Mouse (Mus musculus): ENCODE results near the gene Gm1043. TPM values are rescaled to one million over a fixed set of nuclear protein-coding genes. Genes with fewer than 3 reads are reported as not detected.
A peak's percentile ranks its signal among the peaks of the same experiment; 100 is the strongest.

Gene Gm1043
- polyA plus RNA-seq, 1 experiment from 2014 or later: 0.33 TPM

DNA sequence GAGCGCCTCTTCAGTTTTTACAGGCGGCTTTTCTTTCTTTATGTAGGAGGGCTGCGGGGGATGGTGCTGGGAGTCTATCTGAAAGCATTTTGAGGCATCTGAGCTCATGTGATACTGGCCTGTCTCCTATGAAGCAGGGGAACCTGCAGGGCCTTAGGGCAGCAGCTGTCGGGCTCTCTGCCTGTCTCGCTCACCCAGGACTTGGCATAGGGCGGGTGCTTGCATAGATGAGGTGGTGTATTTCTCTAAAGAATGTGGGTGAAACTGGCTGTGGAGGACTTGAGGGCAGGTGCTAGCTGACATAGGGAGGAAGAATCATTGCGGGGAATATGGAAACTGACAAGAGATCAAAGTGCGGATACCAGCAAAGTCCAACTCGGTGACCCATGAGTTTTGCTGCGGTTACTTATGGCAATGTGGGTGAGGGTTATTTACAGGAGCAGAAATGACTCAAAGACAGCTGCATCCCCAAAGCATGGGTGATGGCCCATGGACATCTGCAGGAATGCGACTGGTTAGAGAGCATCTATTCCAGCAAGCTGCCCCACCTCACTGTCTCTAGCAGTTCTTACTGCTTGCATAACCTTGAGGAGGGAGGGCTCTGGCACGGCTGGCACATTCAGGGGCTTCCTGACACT, 8.4 kb upstream of the Gm1043 start:
- 55% methylated on average over 12 of the region's 12 CpGs for WGBS
- Histone ChIP-seq H3K4me1 (peaks cover 8% of the 10 kb centered on the region), H3K27me3 (peaks cover 14% of the 10 kb centered on the region; the same call in 1 of the 2 replicates), H3K4me3 (no peak overlapping the region), H3K9ac (replicated peaks) (no peak overlapping the region), H3K9me3 (no peaks in the 10 kb centered on the region), H3K36me3 (no peaks in the 10 kb centered on the region), H3K4me2 (replicated peaks) (no peak overlapping the region), H3K27ac (replicated peaks) (no peak overlapping the region)
- no peak for ATAC-seq (ENCODE audit: low FRiP score, low read depth)

DNA sequence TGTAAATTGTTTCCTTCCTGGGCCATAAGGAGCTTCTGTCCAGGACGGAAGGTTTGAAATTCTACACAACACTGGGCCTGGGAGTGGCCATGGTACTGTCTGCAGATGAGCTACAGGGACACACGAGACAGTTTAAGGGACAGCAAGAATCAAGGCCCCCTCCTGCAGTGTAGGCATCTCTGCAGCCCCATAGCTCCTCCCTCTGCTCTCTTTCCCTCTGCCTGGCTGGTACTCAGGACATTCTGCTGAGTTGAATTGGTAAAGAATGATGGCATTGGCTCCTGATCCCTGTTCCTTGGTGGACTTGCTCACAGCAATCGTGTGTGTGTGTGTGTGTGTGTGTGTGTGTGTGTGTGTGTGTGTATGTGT, 7.9 kb upstream of the Gm1043 start:
- 53% methylated on average over 3 of the region's 3 CpGs for WGBS
- peaks cover 14% of the 10 kb centered on the region; the same call in 1 of the 2 replicates for H3K27me3 ChIP-seq
- ATAC-seq (ENCODE audit: low FRiP score, low read depth): no peak

DNA sequence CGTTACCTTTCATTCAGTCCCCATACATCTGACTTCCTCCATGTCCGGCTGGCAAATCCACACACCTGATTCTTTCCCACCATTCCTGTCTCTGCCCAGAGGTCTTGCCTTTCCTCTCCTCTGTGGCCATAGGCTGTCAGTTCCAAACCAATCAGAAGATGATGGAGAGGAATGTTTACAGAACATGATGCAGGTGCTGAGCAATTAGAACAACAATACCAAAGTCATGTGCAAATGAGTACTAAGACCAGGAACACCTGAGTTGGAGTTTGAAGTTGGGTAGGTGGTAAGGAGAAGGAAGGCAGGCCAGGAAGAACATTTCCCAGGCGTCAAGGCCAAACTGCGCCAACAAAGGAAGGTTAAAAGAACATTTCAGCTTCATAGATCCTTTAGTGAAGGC, 5.7 kb upstream of the Gm1043 start:
- Histone ChIP-seq H3K9ac (replicated peaks) (no peak overlapping the region), H3K27me3 (peaks cover 14% of the 10 kb centered on the region; the same call in 1 of the 2 replicates), H3K27ac (replicated peaks) (no peak overlapping the region), H3K4me3 (no peak overlapping the region), H3K9me3 (no peaks in the 10 kb centered on the region), H3K4me2 (replicated peaks) (no peak overlapping the region), H3K4me1 (peaks cover 24% of the 10 kb centered on the region), H3K36me3 (no peaks in the 10 kb centered on the region)
- ATAC-seq (ENCODE audit: low FRiP score, low read depth): no peak
- 93% methylated on average over 4 of the region's 4 CpGs for WGBS

More for the DNA sequence above, 7.9 kb upstream of the Gm1043 start:
- Histone ChIP-seq H3K9ac (replicated peaks) (no peak overlapping the region), H3K4me2 (replicated peaks) (no peak overlapping the region), H3K27ac (replicated peaks) (no peak overlapping the region), H3K9me3 (no peaks in the 10 kb centered on the region), H3K4me1 (peaks cover 13% of the 10 kb centered on the region), H3K4me3 (no peak overlapping the region), H3K36me3 (no peaks in the 10 kb centered on the region)

DNA sequence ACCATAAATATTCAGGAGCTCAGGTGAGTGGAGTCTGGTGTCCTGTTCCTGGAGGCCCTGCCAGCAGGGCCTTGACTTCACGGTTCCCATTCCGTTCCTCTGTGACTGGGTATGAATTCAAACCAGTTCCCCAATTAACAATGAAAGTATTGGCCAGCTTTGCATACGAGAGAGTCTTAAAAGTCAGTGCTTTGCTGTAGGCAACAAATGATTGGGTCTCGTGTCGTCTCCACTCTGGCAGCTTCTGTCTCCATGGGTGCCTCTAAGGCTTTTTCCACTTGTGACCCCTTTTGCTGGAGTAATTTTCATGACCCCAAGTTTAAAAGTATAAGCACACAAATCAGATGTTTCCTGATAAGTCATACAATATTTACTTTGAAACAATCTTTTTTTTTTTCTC, 4.6 kb upstream of the Gm1043 start:
- peaks cover 24% of the 10 kb centered on the region for H3K4me1 ChIP-seq
- no peak for ATAC-seq (ENCODE audit: low FRiP score, low read depth)
- H3K36me3 ChIP-seq: no peaks in the 10 kb centered on the region
- no peak overlapping the region for H3K27ac ChIP-seq (replicated peaks)
- H3K9me3 ChIP-seq: no peaks in the 10 kb centered on the region
- no peak overlapping the region for H3K4me3 ChIP-seq
- peaks cover 14% of the 10 kb centered on the region; the same call in 1 of the 2 replicates for H3K27me3 ChIP-seq
- H3K4me2 ChIP-seq (replicated peaks): no peak overlapping the region
- 71% methylated on average over 5 of the region's 5 CpGs for WGBS
- H3K9ac ChIP-seq (replicated peaks): no peak overlapping the region

GRCm38 (mm10) chr5:37082420-37082819, 2.8 kb upstream of the Gm1043 start:
- Histone ChIP-seq H3K27me3 (0 out of 2 replicates have a peak, but pooled peaks cover under 1% of the 10 kb centered on the region), H3K36me3 (no peaks in the 10 kb centered on the region), H3K4me2 (replicated peaks) (no peak overlapping the region), H3K27ac (replicated peaks) (no peak overlapping the region), H3K4me1 (peaks cover 17% of the 10 kb centered on the region), H3K9ac (replicated peaks) (no peak overlapping the region), H3K9me3 (no peaks in the 10 kb centered on the region), H3K4me3 (no peak overlapping the region)
- WGBS: 19% methylated on average over 3 of the region's 3 CpGs
- no peak for ATAC-seq (ENCODE audit: low FRiP score, low read depth)

GRCm38 (mm10) chr5:37083209-37083770, 1.9 kb upstream of the Gm1043 start:
- H3K36me3 ChIP-seq: no peaks in the 10 kb centered on the region
- 71% methylated on average over 7 of the region's 7 CpGs for WGBS
- no peak overlapping the region for H3K4me3 ChIP-seq
- no peaks in the 10 kb centered on the region for H3K9me3 ChIP-seq
- H3K9ac ChIP-seq (replicated peaks): no peak overlapping the region
- H3K27ac ChIP-seq (replicated peaks): no peak overlapping the region
- H3K4me1 ChIP-seq: peaks cover 17% of the 10 kb centered on the region
- no peaks in the 10 kb centered on the region for H3K27me3 ChIP-seq
- H3K4me2 ChIP-seq (replicated peaks): no peak overlapping the region
- no peak for ATAC-seq (ENCODE audit: low FRiP score, low read depth)

GRCm38 (mm10) chr5:37083850-37084249, 1.3 kb upstream of the Gm1043 start:
- H3K27ac ChIP-seq (replicated peaks): no peak overlapping the region
- H3K4me1 ChIP-seq: peaks cover 17% of the 10 kb centered on the region
- no peak for ATAC-seq (ENCODE audit: low FRiP score, low read depth)
- no peak overlapping the region for H3K4me2 ChIP-seq (replicated peaks)
- no peak overlapping the region for H3K4me3 ChIP-seq
- WGBS: 78% methylated on average over 9 of the region's 9 CpGs
- no peaks in the 10 kb centered on the region for H3K9me3 ChIP-seq
- no peak overlapping the region for H3K9ac ChIP-seq (replicated peaks)
- no peaks in the 10 kb centered on the region for H3K36me3 ChIP-seq
- H3K27me3 ChIP-seq: peaks cover 1% of the 10 kb centered on the region

DNA sequence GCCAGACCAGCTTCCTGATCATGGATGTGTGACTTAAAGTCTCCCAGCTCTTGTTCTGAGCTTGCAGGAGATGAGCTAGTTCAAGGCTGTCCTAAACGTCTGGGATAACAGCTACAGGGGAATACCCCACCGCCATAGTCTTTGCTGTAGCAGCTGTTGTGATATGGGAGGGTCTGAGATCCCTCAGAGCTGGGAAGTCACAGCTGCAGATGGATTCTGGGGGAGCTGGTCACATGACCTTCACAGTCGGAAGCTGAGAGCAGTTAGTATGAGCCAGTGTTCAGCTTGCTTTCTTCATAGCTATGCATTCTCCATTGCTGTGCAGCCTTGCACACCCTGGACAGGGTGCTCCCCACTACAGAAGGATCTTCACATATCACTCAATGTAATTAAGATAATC, 748 bp downstream of the Gm1043 start:
- no peak overlapping the region for H3K4me3 ChIP-seq
- H3K27me3 ChIP-seq: peaks cover 22% of the 10 kb centered on the region
- no peak overlapping the region for H3K27ac ChIP-seq (replicated peaks)
- peaks cover 18% of the 10 kb centered on the region for H3K4me1 ChIP-seq
- no peaks in the 10 kb centered on the region for H3K36me3 ChIP-seq
- no peak overlapping the region for H3K9ac ChIP-seq (replicated peaks)
- no peak for ATAC-seq (ENCODE audit: low FRiP score, low read depth)
- 70% methylated on average over 3 of the region's 3 CpGs for WGBS
- no peak overlapping the region for H3K4me2 ChIP-seq (replicated peaks)
- no peaks in the 10 kb centered on the region for H3K9me3 ChIP-seq

GRCm38 (mm10) chr5:37087786-37088185, 2.6 kb downstream of the Gm1043 start:
- Histone ChIP-seq H3K27me3 (peaks cover 41% of the 10 kb centered on the region), H3K4me1 (peaks cover 16% of the 10 kb centered on the region; the same call in 1 of the 2 replicates), H3K4me3 (no peak overlapping the region), H3K9me3 (no peaks in the 10 kb centered on the region), H3K4me2 (replicated peaks) (no peak overlapping the region), H3K36me3 (no peaks in the 10 kb centered on the region), H3K9ac (replicated peaks) (no peak overlapping the region), H3K27ac (replicated peaks) (no peak overlapping the region)
- ATAC-seq (ENCODE audit: low FRiP score, low read depth): no peak
- WGBS: 40% methylated on average over 2 of the region's 2 CpGs

GRCm38 (mm10) chr5:37088342-37089108, 3.4 kb downstream of the Gm1043 start:
- H3K4me3 ChIP-seq: no peak overlapping the region
- H3K27ac ChIP-seq (replicated peaks): no peak overlapping the region
- 47% methylated on average over 1 of the region's 1 CpGs for WGBS
- no peak for ATAC-seq (ENCODE audit: low FRiP score, low read depth)
- H3K4me2 ChIP-seq (replicated peaks): no peak overlapping the region
- no peaks in the 10 kb centered on the region for H3K36me3 ChIP-seq
- H3K27me3 ChIP-seq: peaks cover 43% of the 10 kb centered on the region
- no peaks in the 10 kb centered on the region for H3K9me3 ChIP-seq
- H3K4me1 ChIP-seq: peaks cover 14% of the 10 kb centered on the region; the same call in 1 of the 2 replicates
- H3K9ac ChIP-seq (replicated peaks): no peak overlapping the region

DNA sequence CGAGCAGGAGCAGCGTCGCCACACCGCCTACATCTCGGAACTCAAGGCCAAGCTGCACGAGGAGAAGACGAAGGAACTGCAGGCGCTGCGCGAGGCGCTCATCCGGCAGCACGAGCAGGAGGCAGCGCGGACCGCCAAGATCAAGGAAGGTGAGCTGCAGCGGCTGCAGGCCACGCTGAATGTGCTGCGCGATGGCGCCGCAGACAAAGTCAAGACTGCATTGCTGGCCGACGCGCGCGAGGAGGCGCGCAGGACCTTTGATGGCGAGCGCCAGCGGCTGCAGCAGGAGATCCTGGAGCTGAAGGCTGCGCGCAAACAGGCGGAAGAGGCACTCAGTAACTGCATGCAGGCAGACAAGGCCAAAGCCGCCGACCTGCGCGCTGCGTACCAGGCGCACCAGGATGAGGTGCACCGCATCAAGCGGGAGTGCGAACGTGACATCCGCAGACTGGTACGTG, 6.0 kb downstream of the Gm1043 start:
- H3K4me2 ChIP-seq (replicated peaks): peak overlapping the region; percentile 71
- no peaks in the 10 kb centered on the region for H3K36me3 ChIP-seq
- peaks cover 9% of the 10 kb centered on the region; the same call in 1 of the 2 replicates for H3K4me1 ChIP-seq
- peak overlapping the region; percentile 46; the same call in 1 of the 2 replicates for H3K9ac ChIP-seq (replicated peaks)
- H3K27me3 ChIP-seq: peaks cover 43% of the 10 kb centered on the region
- no peak overlapping the region for H3K27ac ChIP-seq (replicated peaks)
- peak; percentile 44; the same call in 1 of the 2 replicates for ATAC-seq (ENCODE audit: low FRiP score, low read depth)
- H3K9me3 ChIP-seq: no peaks in the 10 kb centered on the region
- 0% methylated on average over 47 of the region's 47 CpGs for WGBS
- H3K4me3 ChIP-seq: peak overlapping the region; percentile 39

GRCm38 (mm10) chr5:37094941-37095340, 9.8 kb downstream of the Gm1043 start:
- H3K9me3 ChIP-seq: no peaks in the 10 kb centered on the region
- H3K27ac ChIP-seq (replicated peaks): no peak overlapping the region
- H3K4me3 ChIP-seq: no peak overlapping the region
- peaks cover 9% of the 10 kb centered on the region; the same call in 1 of the 2 replicates for H3K4me1 ChIP-seq
- no peak overlapping the region for H3K4me2 ChIP-seq (replicated peaks)
- no peak overlapping the region for H3K9ac ChIP-seq (replicated peaks)
- no peak for ATAC-seq (ENCODE audit: low FRiP score, low read depth)
- H3K27me3 ChIP-seq: peaks cover 35% of the 10 kb centered on the region
- no peaks in the 10 kb centered on the region for H3K36me3 ChIP-seq
- 91% methylated on average over 5 of the region's 5 CpGs for WGBS

Measured in midbrain, embryonic 12.5 days (tissue).